Mouse (Mus musculus) cerebellum, adult 8-10 months (tissue): ENCODE data around the gene Slc38a3.

Source experiments
- DNase-seq: peaks from one replicate; pipeline ENCODE4 v3.0.0; 2022

Slc38a3 gene

GRCm38 (mm10) chr9:107665308-107665707, 4.0 kb downstream of the Slc38a3 start:
- DNase-seq = no peak

- DNase-seq = no peak
These were observed 5.8 kb downstream of the Slc38a3 start for GRCm38 (mm10) chr9:107663525-107663924.

GRCm38 (mm10) chr9:107662342-107662741, 7.0 kb downstream of the Slc38a3 start:
- DNase-seq = no peak

DNA sequence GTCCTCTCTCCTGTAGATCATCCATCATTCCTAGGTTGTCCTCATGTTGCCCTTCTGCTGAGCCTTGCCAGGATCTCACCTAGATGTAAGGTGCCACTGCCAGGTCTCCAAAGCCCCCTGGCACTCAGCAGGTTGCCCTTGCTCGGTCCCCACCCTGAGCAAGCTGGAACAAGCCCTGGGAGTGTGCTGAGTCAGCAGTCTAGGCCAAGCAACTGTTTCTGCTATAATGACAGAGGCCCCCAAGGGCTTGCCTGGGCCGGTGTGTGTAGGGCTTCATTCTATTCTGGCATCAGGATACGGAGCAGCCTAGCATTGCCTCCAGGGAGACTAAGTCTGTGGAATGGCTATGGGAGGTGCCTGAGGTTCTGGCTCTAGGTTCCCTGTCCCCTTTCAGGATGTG, 8.6 kb downstream of the Slc38a3 start:
- DNase-seq = no peak

GRCm38 (mm10) chr9:107659961-107660360, 9.4 kb downstream of the Slc38a3 start:
- DNase-seq = no peak

GRCm38 (mm10) chr9:107659551-107659950, 9.8 kb downstream of the Slc38a3 start:
- no peak for DNase-seq

DNA sequence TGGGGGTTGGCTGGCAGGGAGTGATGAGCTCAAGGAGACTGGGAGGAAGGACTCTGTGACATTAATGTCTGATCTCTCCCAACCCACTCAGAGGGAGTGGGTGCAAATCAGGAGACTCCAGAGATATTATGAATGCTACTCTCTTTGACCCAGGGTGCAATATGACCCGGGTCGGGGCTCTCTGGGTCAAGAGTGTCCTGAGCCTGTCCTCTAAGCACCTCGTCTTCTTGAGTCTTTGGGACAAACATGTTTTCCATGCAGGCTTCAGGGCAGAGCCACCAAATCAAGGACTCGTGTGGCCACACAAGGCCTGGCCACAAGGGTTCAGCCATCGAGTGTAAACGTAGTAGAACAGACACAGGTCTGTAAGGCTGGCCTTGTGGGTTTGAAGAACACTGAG, 11.2 kb downstream of the Slc38a3 start:
- no peak for DNase-seq

GRCm38 (mm10) chr9:107657144-107657543, 12.2 kb downstream of the Slc38a3 start:
- DNase-seq = no peak

DNA sequence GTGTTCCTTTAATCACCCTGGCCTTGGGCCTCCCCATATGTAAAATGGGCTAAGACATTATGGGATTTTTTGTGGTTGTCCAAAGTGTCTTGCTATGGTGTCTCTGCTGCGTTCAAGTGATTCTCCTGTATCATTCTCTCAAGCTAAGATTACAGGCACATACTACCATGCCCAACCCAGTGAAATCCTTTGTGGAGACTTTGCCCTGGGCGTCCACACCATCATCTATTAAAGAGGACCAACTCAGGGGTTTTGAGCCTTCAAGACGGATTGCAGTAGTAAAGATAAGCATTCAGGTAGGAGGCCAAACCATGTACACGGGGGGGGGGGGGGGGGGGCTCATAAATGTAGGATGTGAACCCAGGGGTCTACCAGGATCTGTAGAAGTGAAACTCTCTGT, 14.7 kb downstream of the Slc38a3 start:
- no peak for DNase-seq

DNA sequence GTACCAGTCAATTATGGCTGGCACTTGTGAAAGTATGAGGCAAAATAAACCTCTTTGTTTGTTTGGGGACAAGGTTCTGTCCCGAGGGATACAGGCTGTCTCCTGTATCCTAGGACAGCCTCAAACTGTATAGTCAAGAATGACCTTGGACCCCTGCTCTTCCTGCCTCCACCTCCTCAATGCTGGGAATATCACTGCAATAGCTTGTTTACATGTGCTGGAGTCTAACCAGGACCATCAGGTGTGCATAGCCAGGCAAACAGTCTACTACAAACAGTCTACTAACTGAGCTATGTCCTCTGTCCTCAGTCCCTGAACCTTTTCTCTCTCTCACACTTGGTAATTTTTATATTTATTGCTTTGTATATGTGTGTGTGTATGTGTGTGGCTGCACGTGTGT, 15.9 kb downstream of the Slc38a3 start:
- no peak for DNase-seq

GRCm38 (mm10) chr9:107650708-107651481, 18.4 kb downstream of the Slc38a3 start:
- no peak for DNase-seq

DNA sequence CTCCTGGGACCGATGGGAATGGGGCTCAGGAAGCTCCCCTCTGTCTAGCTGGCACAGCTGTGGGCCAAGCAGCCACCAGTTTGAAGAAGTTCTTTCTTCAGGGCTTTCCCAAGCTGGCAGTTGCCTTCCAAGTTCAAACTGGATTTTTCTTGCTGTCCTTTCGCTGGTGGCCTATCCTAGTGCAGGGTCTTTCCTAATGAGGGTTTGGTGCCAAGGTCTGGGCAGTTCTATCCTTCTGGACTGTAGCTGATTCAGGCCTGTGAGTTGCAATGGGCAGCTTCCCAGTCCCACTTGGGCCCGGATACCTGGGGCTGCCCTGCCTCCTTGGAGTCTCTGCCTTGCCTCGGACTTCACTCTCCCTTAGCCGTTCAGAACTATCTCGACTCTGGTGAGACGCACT, 19.1 kb downstream of the Slc38a3 start:
- DNase-seq = no peak

GRCm38 (mm10) chr9:107648767-107649166, 20.6 kb downstream of the Slc38a3 start:
- DNase-seq = no peak

DNA sequence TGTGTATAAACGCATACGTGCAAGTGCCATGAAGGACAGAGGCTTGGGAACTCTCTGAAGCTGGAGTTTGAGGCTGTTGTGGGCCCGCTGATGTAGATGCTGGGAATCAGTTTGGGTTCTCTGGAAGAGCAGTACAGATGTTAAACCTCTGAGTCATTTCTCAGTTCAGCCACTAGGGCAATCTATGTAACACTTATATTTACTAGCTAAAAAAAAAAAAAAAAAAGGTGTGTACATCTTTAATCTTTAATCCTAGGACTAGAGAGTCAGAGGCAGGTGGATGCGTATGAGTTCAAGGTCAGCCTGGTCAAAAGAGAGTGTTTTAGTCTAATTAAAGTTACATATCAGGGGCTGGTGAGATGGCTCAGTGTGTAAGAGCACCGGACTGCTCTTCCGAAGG, 22.4 kb downstream of the Slc38a3 start:
- DNase-seq = no peak

DNA sequence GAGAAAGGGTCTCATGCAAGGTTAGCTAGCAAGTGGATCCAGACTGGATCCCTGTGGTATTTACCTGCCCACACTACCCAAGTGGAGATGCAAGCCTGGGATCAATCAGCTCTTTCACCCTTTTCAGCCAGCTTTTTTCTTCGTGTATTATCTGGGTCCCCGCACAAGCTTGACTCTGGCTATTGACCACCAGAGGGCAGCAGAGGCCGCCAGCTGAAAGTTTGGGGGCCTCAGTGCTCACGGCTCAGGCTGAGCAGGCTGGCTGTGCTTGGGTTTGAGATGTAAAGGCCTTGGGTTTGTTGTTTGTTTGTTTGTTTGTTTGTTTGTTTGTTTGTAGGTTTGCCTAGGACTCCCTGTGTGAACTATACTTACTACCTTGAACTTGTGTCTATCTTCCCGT, 23.8 kb downstream of the Slc38a3 start:
- peak; percentile 80 for DNase-seq

GRCm38 (mm10) chr9:107645153-107645510, 24.2 kb downstream of the Slc38a3 start:
- peak; percentile 37 for DNase-seq

DNA sequence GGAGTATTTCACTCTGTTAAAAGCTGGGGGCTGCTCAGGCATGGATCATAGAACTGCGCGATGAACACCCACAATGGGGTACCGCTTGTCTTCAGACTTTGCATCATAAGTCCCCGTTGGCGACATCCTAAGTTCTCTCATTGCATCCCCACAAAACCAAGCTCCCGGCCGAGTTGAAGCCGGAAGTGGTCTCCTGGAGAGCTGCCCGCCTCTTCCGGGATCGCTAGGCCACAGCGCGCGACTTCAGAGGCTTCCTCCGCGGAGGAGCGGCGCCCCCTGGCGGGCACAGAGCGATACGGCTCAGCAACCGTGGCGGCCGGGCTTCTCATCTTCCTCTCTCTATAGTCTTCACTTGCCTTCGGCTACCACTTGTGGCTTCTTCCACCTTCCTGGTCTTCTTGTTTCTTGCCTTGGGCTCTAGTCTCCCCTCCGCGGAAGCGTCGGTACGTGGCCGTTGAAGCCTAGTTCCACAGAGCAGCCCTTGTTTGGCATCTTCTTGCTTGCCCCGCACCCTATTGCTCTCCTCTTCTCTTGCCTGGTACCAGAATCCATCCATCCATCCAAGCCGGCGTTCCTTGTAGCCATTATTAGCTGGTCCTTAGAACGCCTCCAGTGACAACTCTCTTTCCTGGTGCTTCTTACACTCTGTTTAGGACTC, 24.7 kb downstream of the Slc38a3 start:
- peak; percentile 94 for DNase-seq

DNA sequence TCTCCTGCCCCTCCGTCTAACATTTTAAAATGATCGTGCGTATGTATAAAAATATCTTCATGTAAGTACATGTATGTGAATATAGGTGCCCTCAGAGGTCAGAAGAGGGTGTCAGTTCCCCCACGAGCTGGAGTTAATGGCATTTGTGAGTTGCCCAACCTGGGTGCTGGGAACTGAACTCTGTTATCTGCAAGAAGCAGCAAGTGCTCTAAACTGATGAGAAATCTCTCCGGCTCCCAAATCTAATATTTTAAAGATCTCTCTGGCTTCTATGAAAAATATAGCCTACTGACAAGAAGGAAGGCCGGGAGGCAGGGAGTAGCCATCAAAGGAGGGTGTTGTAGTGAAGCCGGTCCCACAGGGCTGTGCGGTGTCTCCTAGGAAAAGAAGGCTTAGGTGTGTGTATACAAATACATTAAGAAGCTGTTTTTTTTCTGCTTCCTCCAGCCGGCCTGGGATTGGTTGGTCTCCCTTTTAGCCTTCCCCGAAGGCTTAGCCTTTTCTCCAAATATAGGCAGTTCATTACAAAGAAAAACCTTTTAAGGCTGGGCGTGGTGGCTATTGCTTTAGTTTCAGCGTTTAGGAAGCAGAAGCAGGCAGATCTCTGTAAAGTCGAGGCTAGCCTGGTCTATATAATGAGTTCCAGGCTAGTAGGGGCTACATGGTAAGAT, 25.7 kb downstream of the Slc38a3 start:
- no peak for DNase-seq

- no peak for DNase-seq
These were observed 27.7 kb downstream of the Slc38a3 start for GRCm38 (mm10) chr9:107641666-107642065.

DNA sequence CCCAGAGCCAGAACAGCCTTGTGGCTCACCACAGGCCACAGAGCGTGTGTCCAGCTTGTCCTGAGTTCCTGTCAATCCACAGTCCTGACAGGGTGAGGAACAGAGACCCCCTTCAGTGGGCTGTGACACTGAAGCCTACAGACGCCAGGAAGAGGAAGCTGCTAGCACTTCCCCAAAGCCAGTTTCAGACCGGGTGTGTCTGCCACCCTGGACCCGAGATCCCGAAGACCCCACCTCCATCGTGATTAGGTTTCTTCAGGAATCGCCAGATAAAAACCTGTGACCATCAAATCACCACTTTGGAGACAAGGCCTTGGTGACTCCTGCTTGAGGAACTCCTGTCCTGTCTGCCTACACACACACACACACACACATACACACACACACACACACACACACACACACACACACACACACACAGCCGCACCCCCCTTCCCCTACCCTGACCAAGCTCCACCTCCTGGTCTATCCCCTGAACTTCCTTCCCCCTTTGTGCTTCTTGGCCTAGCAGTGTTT, 29.0 kb downstream of the Slc38a3 start:
- no peak for DNase-seq

GRCm38 (mm10) chr9:107637070-107637469, 32.3 kb downstream of the Slc38a3 start:
- DNase-seq = no peak

- peak; percentile 94 for DNase-seq
These were observed 33.9 kb downstream of the Slc38a3 start, which contains the start of gene Gnai2 for GRCm38 (mm10) chr9:107635279-107636028. Gene Gnai2, minus strand, starts transcription at chr9:107635367.
